Mouse (Mus musculus): ENCODE measurements around the gene 1190005I06Rik.
A peak's percentile ranks its signal among the peaks of the same experiment; 100 is the strongest.

Gene 1190005I06Rik

GRCm38 (mm10) chr8:120620441-120620840, 27.0 kb downstream of the 1190005I06Rik start:
- no peak for DNase-seq (ENCODE audit: low read depth)

DNA sequence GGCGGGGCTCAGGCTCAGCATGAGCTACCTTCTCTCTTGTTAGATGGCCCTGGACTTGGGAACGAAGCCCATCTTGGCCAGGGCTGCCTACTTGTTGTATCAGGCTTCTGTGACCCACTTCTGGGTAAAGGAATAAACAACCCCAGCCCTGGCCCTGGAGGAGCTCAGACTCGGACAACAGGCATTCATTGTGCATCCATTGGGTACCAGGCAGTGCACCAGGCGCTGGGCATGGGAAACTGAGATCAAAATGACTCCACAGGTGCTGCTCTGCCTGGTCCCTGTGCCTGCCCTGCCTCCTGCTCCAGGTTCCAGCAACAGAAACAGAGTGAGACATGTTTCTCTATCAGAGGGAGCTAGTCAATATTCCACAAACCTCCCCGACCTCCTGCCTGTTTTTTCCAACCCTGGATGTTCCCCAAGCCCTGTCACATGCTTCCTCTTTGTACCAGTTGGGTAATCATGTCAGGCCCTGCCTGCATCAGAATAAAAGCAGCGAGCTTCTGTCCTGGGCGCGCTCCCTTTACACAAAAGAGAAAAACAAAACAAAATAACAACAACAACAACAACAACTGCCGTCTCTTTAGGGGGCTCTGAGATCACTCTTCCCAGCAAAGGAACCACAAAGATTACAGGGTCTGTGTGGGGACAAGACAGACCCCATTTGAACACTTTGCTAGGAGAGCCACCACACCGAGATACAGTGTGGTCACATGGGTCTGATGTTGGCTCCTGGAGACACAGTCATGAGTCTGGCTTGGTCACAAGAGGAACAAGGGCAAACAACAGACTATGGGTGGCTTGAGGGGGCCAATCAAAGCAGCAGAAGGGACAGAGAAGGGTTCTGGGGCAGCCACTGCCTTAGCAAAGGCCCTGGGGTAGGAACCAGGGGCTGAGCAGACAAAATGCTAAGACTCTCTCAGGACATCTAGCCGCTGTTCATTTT, 27.9 kb downstream of the 1190005I06Rik start:
- no peak for DNase-seq (ENCODE audit: low read depth)

DNA sequence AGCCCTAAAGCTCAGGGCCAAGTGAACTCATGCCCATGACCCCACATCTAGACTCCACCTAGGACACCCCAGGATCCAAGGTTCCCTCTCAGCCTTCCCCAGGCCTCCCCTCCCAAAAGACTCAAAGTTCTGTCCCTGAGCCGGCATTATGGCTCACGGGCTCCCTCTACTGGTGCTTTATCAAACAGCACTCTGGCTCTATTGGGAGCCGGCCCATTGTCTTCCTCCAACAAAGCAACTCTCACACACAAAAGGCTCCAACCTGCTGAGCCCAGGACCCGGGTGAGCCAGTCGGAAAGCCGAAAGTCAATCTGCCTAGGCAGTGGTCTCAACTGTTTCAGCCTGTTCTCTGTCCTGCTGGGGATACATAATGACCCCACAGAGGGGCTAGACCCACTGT, 29.3 kb downstream of the 1190005I06Rik start:
- DNase-seq (ENCODE audit: low read depth) = peak; percentile 59

- DNase-seq (ENCODE audit: low read depth) = no peak
These were observed 30.5 kb downstream of the 1190005I06Rik start for GRCm38 (mm10) chr8:120616663-120617626.

GRCm38 (mm10) chr8:120614491-120614890, 32.9 kb downstream of the 1190005I06Rik start:
- no peak for DNase-seq (ENCODE audit: low read depth)

DNA sequence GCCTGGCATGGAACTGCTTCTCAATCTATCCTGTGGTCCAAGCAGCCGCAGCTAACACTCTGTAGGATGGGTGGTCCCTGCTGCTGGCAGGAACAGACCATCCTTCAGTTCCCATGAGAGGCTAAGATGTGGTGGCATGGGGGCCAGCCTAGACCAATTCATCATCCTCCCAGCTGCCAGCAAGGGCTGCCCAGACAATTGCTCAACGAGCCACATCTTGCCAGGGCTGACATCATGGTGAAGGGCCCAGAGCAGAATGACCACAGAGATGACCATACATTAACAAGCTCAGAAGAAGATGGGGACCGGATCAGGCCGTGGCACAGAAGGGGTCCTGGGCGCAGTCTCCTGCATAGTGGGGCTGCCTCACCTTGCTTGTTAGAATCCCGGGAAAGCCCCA, 36.6 kb downstream of the 1190005I06Rik start:
- DNase-seq (ENCODE audit: low read depth) = no peak

DNA sequence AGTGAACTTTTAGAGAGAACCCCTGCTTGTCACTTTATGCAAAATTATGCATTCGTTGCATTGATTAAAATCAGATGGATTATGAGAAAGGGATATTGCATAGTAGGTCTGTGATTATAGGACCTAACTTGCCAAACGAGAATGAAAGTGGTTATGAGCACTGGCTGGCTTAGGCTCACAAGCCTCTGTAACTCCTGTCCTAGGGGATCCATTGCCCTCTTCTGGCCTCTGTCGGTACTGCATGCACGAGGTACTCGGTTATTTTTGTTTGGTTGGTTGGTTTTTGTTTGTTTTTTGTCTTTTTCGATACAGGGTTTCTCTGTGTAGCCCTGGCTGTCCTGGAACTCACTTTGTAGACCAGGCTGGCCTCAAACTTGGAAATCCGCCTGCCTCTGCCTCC, 39.5 kb downstream of the 1190005I06Rik start:
- DNase-seq (ENCODE audit: low read depth) = peak; percentile 66

DNA sequence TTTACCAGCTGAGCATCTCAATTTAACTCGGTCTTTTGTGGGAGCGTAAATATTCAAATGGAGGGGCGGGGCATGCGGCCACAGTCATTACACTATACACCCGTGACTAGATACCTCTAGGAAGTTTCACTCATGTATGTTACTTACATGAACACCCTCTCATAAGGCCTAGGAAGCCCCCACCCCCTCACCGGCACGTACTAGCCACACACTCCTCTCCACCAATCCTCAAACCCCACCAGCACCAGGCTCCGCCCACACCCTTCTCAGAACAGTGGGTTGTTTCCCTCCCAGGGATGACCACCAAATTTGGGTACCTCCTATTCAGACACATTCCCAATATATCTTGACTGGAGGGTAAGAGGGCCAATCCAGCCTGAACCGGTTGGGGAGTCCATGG, 40.0 kb downstream of the 1190005I06Rik start:
- DNase-seq (ENCODE audit: low read depth) = no peak

DNA sequence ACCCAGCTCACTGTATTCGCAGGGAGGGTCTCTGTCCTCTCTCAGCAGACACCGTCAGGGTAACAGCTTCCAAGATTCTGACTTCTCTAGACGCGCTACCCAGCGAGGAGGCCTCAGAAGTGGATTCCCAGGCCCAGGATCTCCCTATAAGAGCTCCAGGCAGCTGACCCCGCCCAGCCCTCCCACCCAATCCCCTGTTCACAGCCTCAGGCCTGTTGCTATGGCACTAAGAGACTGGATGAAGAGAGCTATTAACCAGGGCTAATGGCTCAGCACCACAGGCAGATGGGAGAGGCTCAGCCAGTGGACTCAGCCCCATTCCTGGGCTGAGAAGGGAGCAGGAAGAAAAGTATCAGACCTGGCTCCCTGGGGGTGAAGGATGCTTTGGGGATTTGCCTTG, 44.8 kb downstream of the 1190005I06Rik start:
- no peak for DNase-seq (ENCODE audit: low read depth)

- DNase-seq (ENCODE audit: low read depth) = peak; percentile 61
These were observed 47.9 kb downstream of the 1190005I06Rik start for GRCm38 (mm10) chr8:120599504-120599903.

DNA sequence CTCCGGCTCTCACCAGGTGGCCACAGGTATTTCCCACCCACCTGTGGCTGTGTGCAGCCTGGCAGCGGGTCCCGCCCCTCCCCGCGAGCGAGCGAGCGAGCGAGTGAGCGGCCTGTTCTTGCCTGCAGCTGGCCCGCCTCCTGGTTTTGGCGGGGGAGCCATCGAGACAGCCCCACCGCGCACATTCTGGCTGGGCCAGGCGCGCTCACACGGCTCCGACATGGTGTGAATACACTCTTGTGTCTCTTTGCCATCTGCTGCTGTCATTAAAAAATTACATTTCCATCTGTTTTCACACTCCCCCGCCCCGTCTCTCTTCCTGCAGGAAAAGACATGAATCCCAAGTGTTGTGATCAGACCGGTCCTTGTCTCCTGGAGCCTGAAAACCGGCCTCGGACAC, 48.9 kb downstream of the 1190005I06Rik start:
- DNase-seq (ENCODE audit: low read depth) = no peak

DNA sequence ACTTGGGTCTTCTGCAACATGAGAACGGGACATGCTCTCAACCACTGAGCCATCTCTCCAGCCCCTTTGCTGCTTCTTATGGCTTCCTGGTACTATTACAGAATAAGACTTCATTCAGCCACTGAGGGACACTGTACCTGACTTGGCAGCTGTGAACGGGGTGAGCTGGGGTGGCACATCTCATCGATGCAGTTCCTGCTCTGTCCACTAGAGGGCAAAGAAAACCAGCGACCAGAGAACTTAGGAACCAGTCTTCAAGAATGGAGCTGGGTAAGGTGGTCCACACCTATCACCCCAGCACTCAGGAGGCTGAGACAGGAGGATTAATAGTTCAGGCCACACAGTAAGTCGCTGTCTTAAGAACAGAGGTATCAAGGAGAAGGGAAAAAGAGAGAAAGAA, 51.5 kb downstream of the 1190005I06Rik start:
- peak; percentile 68 for DNase-seq (ENCODE audit: low read depth)

GRCm38 (mm10) chr8:120594571-120594970, 52.9 kb downstream of the 1190005I06Rik start:
- DNase-seq (ENCODE audit: low read depth) = no peak

- DNase-seq (ENCODE audit: low read depth) = no peak
These were observed 55.7 kb downstream of the 1190005I06Rik start for GRCm38 (mm10) chr8:120591587-120592292.

DNA sequence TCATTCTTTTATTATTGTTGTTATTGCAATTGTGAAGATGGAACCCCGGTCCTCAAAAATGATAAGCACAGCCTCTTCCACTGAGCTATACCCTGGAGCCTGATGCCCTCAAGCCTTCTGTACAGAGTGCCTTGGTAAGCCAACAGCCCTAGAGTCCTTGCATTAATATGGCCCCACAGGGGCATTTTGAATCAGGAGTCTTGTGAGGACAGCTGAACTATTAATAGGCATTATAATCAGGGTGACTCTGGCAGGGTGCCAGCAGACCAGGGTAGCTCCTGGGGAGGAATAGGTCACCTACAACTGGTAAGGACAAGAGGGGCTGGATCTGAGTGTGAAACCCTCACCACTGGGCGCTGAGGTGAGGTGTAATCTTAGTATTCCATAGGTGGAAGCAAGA, 57.5 kb downstream of the 1190005I06Rik start:
- no peak for DNase-seq (ENCODE audit: low read depth)

- peak; percentile 98 for DNase-seq (ENCODE audit: low read depth)
These were observed 58.3 kb downstream of the 1190005I06Rik start, which contains the start of gene Gins2 for GRCm38 (mm10) chr8:120588908-120589771. TSS of gene Gins2 (minus strand) at chr8:120589304.

DNA sequence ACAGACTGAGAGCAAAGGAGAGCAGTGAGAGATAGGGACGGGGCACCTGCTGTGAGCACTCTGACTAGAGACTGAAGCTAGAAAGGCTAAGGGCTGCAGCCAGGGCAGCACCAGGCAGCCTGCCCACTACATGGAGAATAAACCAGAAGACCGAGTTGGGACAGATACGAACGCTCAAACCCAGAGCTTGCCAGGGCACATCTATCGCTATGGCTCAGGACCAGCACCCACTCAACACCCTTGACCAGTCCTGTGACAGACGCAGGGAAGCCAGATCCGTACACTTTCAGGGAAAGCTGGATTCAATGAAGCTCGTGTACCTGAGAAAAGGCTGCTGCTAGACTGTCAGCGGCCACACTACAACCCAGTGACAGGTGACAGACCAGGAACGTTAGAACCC, 61.9 kb downstream of the 1190005I06Rik start:
- DNase-seq (ENCODE audit: low read depth) = no peak

GRCm38 (mm10) chr8:120581811-120582210, 65.6 kb downstream of the 1190005I06Rik start:
- DNase-seq (ENCODE audit: low read depth) = no peak

GRCm38 (mm10) chr8:120581329-120581728, 66.1 kb downstream of the 1190005I06Rik start:
- DNase-seq (ENCODE audit: low read depth) = no peak

- no peak for DNase-seq (ENCODE audit: low read depth)
These were observed 67.0 kb downstream of the 1190005I06Rik start for GRCm38 (mm10) chr8:120580336-120581000.
